Mouse (Mus musculus) heart, adult 2 months (tissue): ENCODE measurements at regions not wholly inside any gene's neighbourhood (a gene's known extent, or its start where the extent isn't known, plus 50 kb on each side); places are given as distances from the start of the nearest gene placed in this dataset.

Experiments
- CTCF ChIP-seq: fragments of 200-600 bp; IDR thresholded peaks from 2 replicates; pipeline ENCODE4 v1.8.1; 2022; ENCODE audit warnings: antibody characterized with exemption, mild to moderate bottlenecking, moderate library complexity
- POLR2A ChIP-seq: fragments of 200-500 bp; IDR thresholded peaks from 2 replicates; pipeline ENCODE4 v1.6.1; 2011; ENCODE audit warnings: mild to moderate bottlenecking, low read depth, low read length, control low read depth; ENCODE audit not compliant: insufficient read depth

- no peak for TF ChIP-seq CTCF
- no peak for TF ChIP-seq POLR2A
Observed at GRCm38 (mm10) chr11:112140912-112141311, 641.1 kb upstream of the Sox9 start.
